Mouse (Mus musculus) E14TG2a.4 (cell line): ENCODE data around the gene Npas3.

Source experiments
- CTCF ChIP-seq: conservative IDR thresholded peaks from 2 replicates; pipeline ENCODE4 v1.5.1; 2014; ENCODE audit warnings: low read length
- NANOG ChIP-seq: IDR thresholded peaks from 2 replicates; pipeline ENCODE4 v1.6.1; 2014; ENCODE audit warnings: borderline replicate concordance, low read length, mixed read lengths
- POU5F1 ChIP-seq: IDR thresholded peaks from 2 replicates; pipeline ENCODE4 v1.6.1; 2014; ENCODE audit warnings: low read length, borderline replicate concordance

GRCm38 (mm10) chr12:53405856-53406255, 157.4 kb downstream of the Npas3 start:
- TF ChIP-seq CTCF, result no peak
- TF ChIP-seq POU5F1, result no peak
- TF ChIP-seq NANOG, result no peak
